Mouse (Mus musculus) urinary bladder, adult 18-20 months (tissue): ENCODE measurements at regions not wholly inside any gene's neighbourhood (a gene's known extent, or its start where the extent isn't known, plus 50 kb on each side); places are given as distances from the start of the nearest gene placed in this dataset.

ENCODE experiments used
- DNase-seq, 2 experiments: peaks; one replicate each; pipeline ENCODE4 v3.0.0; 2022; ENCODE audit warnings: low spot score in 2 of 2, mixed read lengths in 2 of 2

DNA sequence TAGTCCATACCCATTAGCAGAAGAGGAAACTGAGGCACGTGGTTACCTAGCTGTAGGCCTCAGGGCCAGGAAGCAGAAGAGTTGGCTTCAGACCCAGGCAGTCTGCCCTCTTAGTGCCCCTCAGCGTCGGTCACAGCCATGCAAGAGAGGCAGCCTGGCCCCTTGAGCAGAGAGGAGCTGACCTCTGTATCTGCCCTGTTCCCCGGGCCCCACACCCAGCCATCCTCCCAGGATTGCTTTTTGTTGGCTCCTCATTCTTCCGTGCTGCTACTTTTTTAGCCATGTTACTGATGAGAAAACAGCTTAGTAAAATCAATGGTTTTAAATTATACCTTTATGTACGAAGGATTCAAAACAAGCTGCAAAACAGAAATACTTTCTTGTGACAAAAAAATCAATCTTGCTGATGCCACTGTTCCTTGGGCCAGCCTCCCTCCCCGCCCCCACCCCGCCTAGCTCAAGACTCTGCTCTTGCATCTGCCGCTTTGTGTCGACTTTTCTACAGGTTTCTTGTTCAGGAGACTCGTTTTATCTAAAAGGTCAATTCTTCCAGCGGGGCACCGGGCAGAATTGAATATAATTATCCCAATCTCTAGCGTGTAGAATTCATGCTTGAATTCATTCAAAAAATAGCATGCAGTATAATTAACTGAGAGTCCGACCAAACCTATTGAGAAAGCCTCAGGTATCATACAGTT lies 70.8 kb downstream of the Sall1 start:
- DNase-seq, result no peak

DNA sequence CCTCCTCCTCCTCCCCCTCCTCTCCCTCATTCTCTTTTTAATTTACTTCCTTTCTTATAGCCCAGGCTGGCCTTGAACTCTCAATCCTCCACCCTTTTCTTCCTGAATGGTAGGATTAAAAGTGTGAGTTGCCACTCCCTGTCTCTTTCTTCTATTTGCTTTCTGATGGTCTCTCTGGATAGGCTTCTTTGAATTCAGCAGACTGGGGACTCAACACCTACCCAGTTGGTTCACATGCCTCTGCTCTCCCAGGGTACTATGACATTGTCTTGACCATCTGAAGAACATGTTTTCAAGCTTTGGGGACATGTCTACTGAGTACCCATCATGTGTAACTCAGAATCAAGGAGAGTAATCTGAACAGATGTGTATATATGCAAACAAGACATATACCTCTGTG lies 85.1 kb downstream of the Sall1 start:
- no peak for DNase-seq

DNA sequence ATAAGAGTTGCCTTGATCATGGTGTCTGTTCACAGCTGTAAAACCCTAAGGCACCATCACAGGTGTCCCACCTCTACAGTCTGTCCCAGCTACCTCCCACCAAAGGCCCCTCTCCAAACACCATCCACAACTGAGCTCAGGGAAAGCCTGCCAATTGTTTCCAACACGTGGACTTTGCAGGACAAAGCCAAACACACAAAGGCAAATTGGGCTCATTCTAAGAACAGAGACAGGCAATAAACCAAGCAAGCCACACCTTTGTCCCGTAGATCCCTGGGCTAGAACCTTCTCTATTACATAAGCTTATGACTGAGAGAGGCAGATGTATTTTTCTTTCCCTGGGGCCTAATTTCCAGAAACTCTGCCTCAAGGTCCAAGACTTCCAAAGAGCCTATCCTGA lies 90.8 kb downstream of the Sall1 start:
- no peak for DNase-seq

DNA sequence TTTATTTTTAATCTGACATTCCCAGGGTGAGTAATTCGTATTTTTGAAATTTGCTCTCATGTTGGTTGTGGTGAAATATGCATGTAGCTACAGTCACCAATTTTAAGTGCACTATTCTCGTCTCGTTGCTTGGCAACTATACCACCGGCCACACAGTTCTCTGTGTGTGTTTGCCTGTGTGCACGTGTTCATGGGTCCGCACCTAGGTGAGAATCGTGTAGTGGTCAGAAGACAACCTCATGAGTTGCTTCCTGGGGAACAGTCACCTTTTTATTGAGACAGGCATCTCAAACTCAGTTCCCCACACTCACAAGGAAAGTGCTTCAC lies 92.2 kb downstream of the Sall1 start:
- DNase-seq, result no peak

DNA sequence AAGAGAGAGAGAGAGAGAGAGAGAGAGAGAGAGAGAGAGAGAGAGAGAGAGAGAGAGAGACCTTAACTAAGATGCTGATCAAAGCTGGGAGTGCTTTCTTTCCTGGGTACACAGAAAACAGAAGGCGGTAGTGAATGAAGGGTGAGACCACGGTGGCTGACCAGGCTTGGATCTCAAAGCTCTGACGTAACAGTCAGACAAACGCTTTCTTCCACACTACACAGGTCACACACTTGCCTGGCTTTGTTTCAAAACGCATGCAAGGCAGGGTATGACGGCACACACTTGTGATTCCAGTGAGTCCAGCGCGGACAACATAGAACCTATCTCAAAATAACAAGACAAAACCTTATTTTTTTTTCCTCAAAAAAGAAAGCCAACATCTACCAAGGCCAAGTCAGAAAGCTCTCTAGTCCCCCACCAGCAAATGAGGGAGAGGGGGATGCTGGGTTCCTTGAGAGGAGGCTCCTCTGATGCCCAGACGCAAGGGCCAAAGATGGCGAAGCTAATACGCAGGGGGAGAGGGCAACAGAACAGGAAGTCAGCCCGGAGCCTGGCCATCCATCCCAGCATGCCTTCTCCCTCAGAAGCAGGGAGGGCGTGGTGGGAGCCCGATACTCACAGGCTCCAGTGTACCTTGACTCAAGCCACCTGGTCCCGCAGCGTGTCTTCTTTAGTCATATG lies 92.7 kb downstream of the Sall1 start:
- no peak for DNase-seq

DNA sequence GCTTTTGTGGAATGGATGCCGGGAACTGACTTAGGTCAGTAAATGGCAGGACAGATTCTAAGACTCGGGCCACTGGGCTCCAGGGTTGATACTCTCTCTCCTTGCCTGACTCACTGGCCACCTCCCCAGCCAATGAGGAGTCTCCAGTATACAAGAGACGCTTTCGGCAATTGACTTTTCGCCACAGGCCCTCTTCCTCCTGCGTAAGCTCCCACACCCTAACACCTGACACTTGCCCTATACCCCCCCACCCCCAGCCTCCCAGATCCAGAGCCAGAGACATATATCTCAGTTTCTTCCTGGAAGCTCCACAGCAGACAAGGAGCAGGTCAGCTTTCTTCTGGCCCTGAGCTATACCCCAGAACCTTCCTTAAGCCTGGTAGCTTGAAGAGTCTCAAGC lies 94.0 kb downstream of the Sall1 start:
- no peak for DNase-seq

DNA sequence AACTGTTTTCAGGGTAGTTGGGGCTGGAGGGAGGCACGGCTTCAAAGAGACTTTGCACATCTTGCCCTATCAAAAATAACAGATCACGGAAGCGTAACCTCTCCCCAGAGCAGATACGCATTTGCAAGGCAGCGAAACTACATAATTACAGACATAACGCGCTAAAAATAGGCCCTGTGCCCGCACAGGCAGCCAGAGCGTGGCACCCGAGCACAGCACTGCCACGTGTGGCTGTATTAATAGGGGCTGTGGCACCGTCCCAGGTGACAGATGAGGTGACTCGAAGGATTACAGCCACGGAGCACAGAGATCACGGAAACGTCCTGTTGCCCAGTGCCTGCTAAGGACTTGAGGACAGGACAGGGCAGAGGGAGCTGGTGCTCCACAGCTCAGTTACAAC lies 95.0 kb downstream of the Sall1 start:
- no peak for DNase-seq

DNA sequence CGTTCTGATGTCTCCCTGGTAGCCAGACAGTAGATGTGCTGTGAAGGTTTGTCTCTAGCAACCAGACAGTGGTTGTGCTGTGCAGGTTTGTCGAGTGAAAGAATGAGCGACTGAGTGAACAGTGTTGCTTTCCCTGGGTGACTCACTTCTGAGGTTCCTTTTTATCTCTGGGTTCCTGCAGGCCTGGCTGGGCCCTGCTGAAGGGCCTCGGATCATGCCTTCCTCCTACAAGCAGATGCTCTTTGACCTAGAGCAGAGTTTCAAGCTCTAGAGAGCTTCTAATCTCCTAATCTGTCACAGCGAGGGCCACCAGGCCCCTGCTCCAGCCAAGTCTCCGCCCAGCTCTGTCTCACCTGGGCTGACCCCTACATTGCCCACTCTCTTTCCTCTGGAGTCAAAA lies 95.6 kb downstream of the Sall1 start:
- no peak for DNase-seq

DNA sequence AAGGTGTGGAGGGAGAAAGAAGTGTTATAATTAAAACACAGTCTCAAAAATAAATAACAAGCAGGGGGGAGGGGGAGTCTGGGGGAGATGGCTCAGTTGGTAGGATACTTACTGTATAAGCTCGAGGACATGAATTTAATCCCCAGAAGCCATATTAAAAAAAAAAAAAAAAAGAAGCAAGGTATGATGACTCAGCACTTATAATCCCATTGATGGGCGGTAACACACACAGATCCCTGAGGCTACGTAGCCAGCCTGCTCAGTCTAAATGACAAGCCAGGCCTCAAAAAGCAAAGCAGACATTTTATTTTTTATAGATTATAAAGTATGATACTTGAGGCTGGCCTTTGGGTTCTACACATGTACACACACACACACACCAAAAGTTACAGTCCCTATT lies 96.6 kb downstream of the Sall1 start:
- DNase-seq, result no peak

DNA sequence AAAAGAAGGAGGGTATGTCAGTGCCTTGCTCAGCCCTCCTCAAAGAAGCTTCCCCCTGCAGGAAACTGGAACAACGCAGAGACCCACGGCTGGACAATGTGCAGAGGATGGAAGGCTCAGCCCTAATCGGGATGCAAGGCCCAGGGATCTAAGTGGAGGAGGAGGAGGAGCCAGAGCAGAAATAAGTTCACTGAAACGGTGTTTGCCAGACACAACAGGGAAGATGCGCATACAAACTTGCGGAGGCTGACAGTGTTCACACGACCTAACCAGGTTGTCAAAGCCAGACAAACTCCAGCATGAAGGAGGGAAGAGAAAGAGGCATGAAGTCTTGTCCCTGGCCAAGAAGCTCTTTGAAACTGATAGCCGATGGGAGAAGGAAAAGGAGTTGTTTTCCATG lies 98.3 kb downstream of the Sall1 start:
- DNase-seq, result no peak

DNA sequence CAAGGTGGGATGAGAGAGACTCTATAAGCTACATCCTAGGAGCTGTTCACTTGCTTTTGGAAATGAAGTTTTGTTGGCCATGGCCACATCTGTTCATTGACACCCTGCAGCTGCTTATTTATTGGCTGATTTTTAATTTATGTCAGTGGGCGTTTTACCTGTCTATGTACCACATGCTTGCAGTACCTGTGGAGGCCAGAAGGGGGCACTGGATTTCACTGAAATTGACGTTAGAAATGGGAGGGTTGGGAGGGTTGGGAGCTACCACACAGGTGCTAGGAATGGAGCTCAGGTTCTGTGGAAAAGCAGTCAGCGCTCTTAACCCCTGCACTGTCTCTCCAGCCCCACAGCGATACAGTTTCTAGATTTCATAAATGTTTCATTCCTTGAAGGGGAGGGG lies 99.9 kb downstream of the Sall1 start:
- DNase-seq, result no peak

DNA sequence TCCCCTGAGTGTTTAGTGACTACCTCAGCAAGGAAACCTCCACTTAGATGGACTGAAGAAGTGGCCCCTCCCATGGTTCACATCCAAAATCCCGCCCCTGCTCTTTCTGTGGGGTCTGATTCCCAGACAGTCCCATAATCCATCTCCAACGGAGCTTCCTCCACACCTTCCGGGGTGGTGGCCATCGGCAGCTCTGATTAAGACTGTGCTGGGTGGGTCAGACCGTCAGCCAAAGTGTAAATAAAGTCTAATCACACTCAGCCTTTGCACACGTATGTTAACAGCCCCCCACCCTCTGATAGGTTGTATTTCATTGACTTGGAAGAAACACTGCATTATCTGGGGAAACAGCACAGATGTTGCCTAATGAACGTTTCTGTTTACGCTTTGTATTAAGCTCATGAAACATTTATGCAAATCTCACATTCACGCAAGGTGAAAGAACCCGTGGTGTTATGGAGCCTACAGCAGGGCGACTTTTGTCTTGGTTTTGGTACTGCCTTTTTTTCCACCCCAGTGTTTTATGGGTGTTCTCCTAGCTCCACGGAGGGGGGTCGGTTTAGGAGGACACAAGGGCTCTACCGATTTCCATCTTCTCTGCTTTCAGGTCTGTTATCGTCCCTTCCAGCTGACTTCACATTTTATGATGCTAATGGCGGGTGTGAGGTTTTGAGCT lies 104.8 kb downstream of the Sall1 start:
- DNase-seq, result no peak

DNA sequence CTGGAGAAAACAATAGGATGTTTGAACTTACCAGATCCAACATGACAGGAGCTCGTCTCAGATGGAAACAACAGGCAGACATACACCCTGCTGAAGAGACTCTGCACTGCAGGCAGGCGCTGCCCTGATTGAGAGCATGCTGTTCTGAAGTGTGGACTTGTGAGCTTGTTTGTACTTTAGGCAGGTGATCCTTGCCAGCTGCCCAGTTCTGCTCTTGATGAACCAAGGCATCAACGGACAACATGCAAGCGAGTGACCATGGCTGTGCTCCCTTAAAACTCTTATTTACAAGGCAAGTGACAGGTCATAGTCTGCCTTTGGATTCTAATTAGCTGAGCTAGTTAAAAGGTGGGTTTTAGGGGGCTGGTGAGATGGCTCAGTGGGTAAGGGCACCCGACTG lies 109.3 kb downstream of the Sall1 start:
- DNase-seq, result no peak

DNA sequence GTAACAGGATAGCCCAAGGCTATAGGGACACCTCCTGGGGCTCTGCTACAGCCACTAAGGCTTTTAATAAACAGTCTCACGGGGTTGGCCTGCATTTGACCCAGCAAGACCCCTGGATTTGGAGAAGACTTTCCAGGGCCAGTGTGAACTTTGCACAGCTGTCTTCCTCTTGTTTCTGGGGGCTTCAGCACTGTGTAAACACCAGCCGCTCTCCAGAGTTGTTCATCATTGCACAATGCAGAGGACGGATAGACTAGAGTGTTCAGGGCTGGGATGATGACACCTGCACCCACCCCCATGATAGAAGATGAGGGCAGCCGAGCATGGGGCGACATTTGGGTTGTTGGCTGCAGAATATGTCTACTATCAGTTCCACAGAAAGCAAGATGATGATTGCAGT lies 112.9 kb downstream of the Sall1 start:
- DNase-seq, result no peak

DNA sequence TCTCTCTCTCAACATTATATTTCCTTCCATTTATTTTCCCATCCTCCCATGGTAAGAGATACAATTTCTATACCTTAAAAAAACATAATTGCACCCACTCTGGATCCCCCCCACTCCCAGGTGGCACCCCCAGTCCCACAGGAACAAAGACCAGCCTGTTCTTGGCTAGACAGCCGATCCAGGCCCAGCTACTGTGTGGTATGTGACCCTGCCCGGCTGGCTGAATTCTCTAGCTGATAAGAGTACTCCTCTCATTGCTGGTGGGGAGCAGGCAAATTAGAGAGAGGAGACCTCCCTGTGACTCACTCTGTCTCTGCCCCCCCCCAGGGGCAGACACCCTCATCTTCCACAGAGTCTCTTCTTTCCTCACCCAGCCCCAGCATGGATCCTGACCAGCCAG lies 113.6 kb downstream of the Sall1 start:
- DNase-seq, result no peak

DNA sequence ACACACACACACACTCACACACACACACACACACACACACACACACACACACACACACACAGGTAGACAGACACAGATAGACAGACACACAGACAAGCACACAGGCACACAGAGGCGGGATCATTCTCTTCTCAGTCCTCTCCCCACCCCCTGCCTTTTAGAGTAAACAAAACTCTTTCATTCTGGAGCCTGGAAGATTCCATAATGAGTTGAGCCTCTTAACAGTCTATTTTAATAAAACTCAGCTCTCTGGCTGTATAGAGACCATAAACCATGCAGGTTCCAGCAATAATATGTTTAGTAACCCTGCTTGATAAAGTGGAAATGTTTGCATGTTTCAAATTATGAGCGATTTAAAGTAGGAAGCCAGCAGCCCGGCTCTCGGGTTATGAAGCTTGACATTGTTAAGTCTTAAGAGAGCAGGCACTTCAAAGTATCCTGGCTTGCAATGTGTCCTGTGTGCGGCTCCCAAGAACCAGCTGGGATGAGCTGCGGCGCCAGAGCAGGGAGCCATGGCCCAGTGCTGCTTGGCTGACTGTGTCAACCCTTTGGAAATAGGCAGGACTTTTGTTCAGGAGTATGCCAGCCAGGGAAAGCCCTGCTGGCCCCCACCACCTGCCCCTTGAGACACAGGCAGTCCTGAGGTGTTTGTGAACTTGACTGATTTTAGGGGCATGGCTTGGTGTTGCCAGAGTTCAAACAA lies 115.1 kb downstream of the Sall1 start:
- DNase-seq, result no peak

DNA sequence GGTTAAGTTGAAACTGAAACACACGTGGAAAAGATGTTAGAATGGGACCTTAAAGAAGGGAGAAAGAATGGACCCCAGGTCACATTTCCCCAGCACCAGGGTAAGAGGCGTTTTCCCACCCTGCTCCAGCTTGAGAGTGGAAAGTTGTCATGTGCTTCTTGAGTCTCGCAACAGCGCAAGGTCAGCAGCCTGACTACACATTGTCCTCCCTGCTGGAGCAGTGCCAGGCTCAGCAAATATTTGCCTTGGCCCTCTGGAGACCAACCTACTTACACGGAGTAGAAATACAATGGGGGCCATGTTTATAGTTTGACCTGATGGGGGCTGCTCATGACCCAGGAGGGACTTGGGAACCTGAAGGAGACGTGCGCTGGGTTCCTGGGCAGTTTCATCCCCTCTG lies 121.1 kb downstream of the Sall1 start:
- DNase-seq, result no peak

DNA sequence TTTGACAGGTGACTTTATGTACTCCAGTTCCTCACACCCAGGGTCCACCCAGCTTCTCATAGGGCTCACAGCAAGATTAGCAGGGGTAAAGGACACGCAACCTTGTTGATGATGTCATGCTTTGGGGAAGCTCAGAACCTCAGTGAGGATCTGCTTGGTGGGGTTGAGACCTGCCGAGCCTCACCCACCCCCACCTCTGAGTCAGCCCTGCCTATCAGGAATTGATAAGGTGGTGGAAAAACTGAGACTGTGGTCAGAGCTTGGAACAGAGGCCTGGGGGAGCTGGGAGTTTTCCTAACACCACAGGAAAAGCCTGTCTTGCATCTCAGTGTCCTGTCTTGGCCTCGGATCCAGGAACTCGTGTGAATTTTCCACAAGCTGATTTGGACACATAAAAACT lies 122.0 kb downstream of the Sall1 start:
- no peak for DNase-seq

DNA sequence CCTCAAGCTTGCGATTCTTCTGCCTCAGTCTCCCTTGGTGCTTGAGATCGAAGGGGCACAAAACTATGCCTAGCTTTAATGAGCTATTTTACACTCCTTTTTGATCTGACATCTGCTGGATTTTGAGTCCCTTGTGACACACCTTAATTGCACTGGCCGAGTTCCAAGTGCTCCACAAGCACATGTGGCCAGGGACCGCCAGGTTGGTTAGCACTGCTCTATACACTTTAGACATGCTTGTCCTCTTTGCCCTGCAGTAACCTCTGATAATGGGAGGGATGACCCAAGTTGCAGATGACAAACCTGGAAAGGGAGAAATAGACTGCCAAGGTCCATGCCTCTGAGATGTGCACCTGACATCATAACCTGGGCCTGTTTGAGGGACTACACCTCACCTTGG lies 124.7 kb downstream of the Sall1 start:
- no peak for DNase-seq

DNA sequence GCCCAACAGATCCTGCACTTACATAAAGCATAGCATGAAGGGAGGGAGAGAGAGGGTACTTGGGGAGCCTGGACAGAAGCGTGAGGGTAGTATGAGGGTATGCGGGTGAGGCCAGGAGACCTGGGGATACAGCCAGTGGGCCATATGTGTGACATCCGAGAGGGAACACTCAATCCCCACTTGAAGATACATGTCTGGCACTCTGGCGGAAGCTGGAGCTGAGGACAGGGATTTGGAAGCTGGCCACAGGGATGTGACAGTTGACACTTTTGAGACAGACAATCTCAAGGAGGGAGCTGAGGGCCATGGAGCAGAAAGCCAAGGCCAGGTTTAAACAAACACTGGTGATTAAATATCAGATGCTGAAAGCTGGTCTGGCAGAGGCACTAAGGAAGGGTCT lies 127.9 kb downstream of the Sall1 start:
- DNase-seq, result no peak

DNA sequence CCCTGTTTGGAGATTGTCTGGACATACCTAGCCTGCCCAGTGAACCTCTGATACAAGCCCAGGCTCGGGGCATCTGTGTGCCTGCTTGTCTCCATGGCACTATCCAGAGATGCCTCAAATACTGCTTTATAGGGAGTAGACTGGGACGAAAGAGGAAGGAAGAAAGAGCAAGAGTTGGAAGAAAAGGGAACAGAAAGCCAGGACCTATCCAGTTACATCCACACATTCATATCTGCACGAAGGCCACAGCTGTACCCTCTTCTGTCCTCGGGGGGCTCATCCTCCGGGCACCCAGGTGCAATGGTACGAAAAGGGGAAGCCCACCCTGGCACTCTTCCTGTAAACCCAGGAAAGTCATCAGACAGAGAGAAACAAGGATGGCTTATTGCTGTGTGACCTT lies 129.3 kb downstream of the Sall1 start:
- no peak for DNase-seq

DNA sequence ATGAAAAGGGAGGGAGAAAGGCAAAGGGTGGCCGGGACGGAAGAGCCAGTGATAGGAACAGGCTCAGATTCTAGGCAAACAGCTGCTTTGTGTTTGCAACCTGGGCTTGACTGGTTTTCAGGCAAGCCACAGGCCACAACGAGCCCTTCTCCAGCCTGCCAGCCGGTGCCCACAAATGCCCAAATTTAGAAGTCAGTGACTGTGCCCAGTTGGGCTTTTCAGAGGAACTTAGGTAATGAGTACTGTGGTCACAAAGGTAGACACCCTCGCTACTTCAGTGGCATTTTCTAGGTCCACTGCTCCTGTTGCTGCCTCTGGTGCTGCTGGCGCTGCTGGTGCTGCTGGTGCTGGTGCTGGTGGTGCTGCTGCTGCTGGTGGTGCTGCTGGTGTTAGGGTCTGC lies 129.8 kb downstream of the Sall1 start:
- DNase-seq, result no peak

DNA sequence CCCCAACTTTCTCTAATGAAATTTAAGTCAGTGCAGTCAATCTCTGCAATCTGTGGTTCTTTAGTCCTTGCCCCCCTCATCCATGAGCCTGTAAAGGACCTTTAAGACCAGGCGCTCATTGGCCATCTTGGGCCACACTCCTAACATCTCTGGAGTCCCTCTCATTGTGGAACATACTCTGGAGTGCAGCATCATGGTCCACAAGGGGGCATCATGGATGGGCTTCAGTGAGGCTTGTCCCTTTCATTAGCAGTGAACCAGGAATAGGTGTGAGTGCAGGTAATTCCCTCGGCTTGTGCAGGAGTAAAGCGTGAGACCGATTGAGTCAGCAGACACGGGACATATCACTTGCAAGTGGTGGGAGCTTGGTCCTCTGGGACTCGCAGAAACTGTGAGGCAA lies 137.7 kb downstream of the Sall1 start:
- DNase-seq, result no peak
